Mouse (Mus musculus): ENCODE measurements around the gene Evc2.

The Evc2 gene

GRCm38 (mm10) chr5:37338288-37338687, at the start of gene Evc2:
Evc2 (plus strand) TSS chr5:37338499.
- ATAC-seq (ENCODE audit: insufficient number of reproducible peaks, low FRiP score, low TSS enrichment): no peak

- peak; percentile 43; the same call in 1 of the 2 replicates for ATAC-seq (ENCODE audit: insufficient number of reproducible peaks, low FRiP score, low TSS enrichment)
These were observed 49.1 kb upstream of the Evc2 start for GRCm38 (mm10) chr5:37289236-37289635.

- ATAC-seq (ENCODE audit: insufficient number of reproducible peaks, low FRiP score, low TSS enrichment): no peak
These were observed 47.3 kb upstream of the Evc2 start for GRCm38 (mm10) chr5:37290983-37291382.

GRCm38 (mm10) chr5:37296717-37297116, 41.6 kb upstream of the Evc2 start:
- ATAC-seq (ENCODE audit: insufficient number of reproducible peaks, low FRiP score, low TSS enrichment): no peak

GRCm38 (mm10) chr5:37298370-37298769, 39.9 kb upstream of the Evc2 start:
- ATAC-seq (ENCODE audit: insufficient number of reproducible peaks, low FRiP score, low TSS enrichment): 0 out of 2 replicates have a peak, but pooled peaks have one; percentile 19

GRCm38 (mm10) chr5:37310026-37310425, 28.3 kb upstream of the Evc2 start:
- no peak for ATAC-seq (ENCODE audit: insufficient number of reproducible peaks, low FRiP score, low TSS enrichment)

GRCm38 (mm10) chr5:37312980-37313722, 25.1 kb upstream of the Evc2 start:
- no peak for ATAC-seq (ENCODE audit: insufficient number of reproducible peaks, low FRiP score, low TSS enrichment)

GRCm38 (mm10) chr5:37318715-37319114, 19.6 kb upstream of the Evc2 start:
- no peak for ATAC-seq (ENCODE audit: insufficient number of reproducible peaks, low FRiP score, low TSS enrichment)

GRCm38 (mm10) chr5:37320174-37320573, 18.1 kb upstream of the Evc2 start:
- ATAC-seq (ENCODE audit: insufficient number of reproducible peaks, low FRiP score, low TSS enrichment): no peak

GRCm38 (mm10) chr5:37320761-37321160, 17.5 kb upstream of the Evc2 start:
- ATAC-seq (ENCODE audit: insufficient number of reproducible peaks, low FRiP score, low TSS enrichment): no peak

GRCm38 (mm10) chr5:37326675-37327074, 11.6 kb upstream of the Evc2 start:
- no peak for ATAC-seq (ENCODE audit: insufficient number of reproducible peaks, low FRiP score, low TSS enrichment)

GRCm38 (mm10) chr5:37330449-37331132, 7.7 kb upstream of the Evc2 start:
- ATAC-seq (ENCODE audit: insufficient number of reproducible peaks, low FRiP score, low TSS enrichment): no peak

GRCm38 (mm10) chr5:37331133-37331505, 7.2 kb upstream of the Evc2 start:
- no peak for ATAC-seq (ENCODE audit: insufficient number of reproducible peaks, low FRiP score, low TSS enrichment)

- no peak for ATAC-seq (ENCODE audit: insufficient number of reproducible peaks, low FRiP score, low TSS enrichment)
These were observed 6.2 kb upstream of the Evc2 start for GRCm38 (mm10) chr5:37332066-37332465.

GRCm38 (mm10) chr5:37335061-37335460, 3.2 kb upstream of the Evc2 start:
- no peak for ATAC-seq (ENCODE audit: insufficient number of reproducible peaks, low FRiP score, low TSS enrichment)

- ATAC-seq (ENCODE audit: insufficient number of reproducible peaks, low FRiP score, low TSS enrichment): no peak
These were observed 1.7 kb upstream of the Evc2 start, which contains the start of gene Evc for GRCm38 (mm10) chr5:37336485-37337105. Evc (minus strand) TSS chr5:37336894.

GRCm38 (mm10) chr5:37337696-37338095, 603 bp upstream of the Evc2 start:
- ATAC-seq (ENCODE audit: insufficient number of reproducible peaks, low FRiP score, low TSS enrichment): no peak

GRCm38 (mm10) chr5:37343962-37344361, 5.7 kb downstream of the Evc2 start:
- no peak for ATAC-seq (ENCODE audit: insufficient number of reproducible peaks, low FRiP score, low TSS enrichment)

- no peak for ATAC-seq (ENCODE audit: insufficient number of reproducible peaks, low FRiP score, low TSS enrichment)
These were observed 13.5 kb downstream of the Evc2 start for GRCm38 (mm10) chr5:37351791-37352190.

GRCm38 (mm10) chr5:37354385-37354784, 16.1 kb downstream of the Evc2 start:
- no peak for ATAC-seq (ENCODE audit: insufficient number of reproducible peaks, low FRiP score, low TSS enrichment)

- ATAC-seq (ENCODE audit: insufficient number of reproducible peaks, low FRiP score, low TSS enrichment): no peak
These were observed 17.7 kb downstream of the Evc2 start for GRCm38 (mm10) chr5:37356027-37356426.
